Mouse (Mus musculus): Measurements from ENCODE around the gene Tomm34. TPM values are rescaled to one million over a fixed set of nuclear protein-coding genes. Genes with fewer than 3 reads are reported as not detected.

Gene Tomm34
- polyA plus RNA-seq, 1 experiment from 2014 or later: 60.7 TPM

GRCm38 (mm10) chr2:164036520-164037019, 34.4 kb downstream of the Tomm34 start:
- peak overlapping the region; percentile 8; the same call in 1 of the 2 replicates for H3K4me2 ChIP-seq (ENCODE audit: low read length)
- H3K4me3 ChIP-seq (ENCODE audit: control insufficient read depth in 1 of 2, insufficient read depth in 1 of 2, low read depth in 1 of 2, low read length in 2 of 2): no peak overlapping the region
- peaks cover 4% of the 10 kb centered on the region; the same call in 1 of the 2 replicates for H3K9me3 ChIP-seq (ENCODE audit: control insufficient read depth, low read length)
- no peak overlapping the region for H3K27ac ChIP-seq (replicated peaks in 1 of 2; ENCODE audit: control insufficient read depth in 1 of 2, insufficient read depth in 1 of 2, low read depth in 2 of 2, low read length in 2 of 2)
- peaks cover 7 to 8% of the 10 kb centered on the region in 2 experiments; a peak in 3 of 4 replicates for H3K4me1 ChIP-seq (ENCODE audit: control insufficient read depth in 2 of 2, insufficient read depth in 2 of 2, low read length in 2 of 2)
- ATAC-seq (ENCODE audit: insufficient number of reproducible peaks, insufficient read depth, low FRiP score, low read depth): peak; percentile 68
- H3K9ac ChIP-seq (ENCODE audit: low read length): no peak overlapping the region
- 21% methylated on average over 10 of the region's 10 CpGs for WGBS
- no peaks in the 10 kb centered on the region for H3K27me3 ChIP-seq (ENCODE audit: control insufficient read depth, insufficient read depth, low read length)
- H3K36me3 ChIP-seq (ENCODE audit: control insufficient read depth, insufficient read depth, low read length): no peaks in the 10 kb centered on the region

- Histone ChIP-seq H3K36me3 (ENCODE audit: control insufficient read depth, insufficient read depth, low read length) (no peaks in the 10 kb centered on the region), H3K9me3 (ENCODE audit: control insufficient read depth, low read length) (peaks cover 4% of the 10 kb centered on the region; the same call in 1 of the 2 replicates), H3K4me2 (ENCODE audit: low read length) (no peak overlapping the region), H3K27me3 (ENCODE audit: control insufficient read depth, insufficient read depth, low read length) (no peaks in the 10 kb centered on the region), H3K27ac (replicated peaks in 1 of 2; ENCODE audit: control insufficient read depth in 1 of 2, insufficient read depth in 1 of 2, low read depth in 2 of 2, low read length in 2 of 2) (no peak overlapping the region), H3K9ac (ENCODE audit: low read length) (no peak overlapping the region), H3K4me1 (ENCODE audit: control insufficient read depth in 2 of 2, insufficient read depth in 2 of 2, low read length in 2 of 2) (peaks cover 7 to 8% of the 10 kb centered on the region in 2 experiments; a peak in 3 of 4 replicates), H3K4me3 (ENCODE audit: control insufficient read depth in 1 of 2, insufficient read depth in 1 of 2, low read depth in 1 of 2, low read length in 2 of 2) (no peak overlapping the region)
- WGBS: 94% methylated on average over 3 of the region's 3 CpGs
- ATAC-seq (ENCODE audit: insufficient number of reproducible peaks, insufficient read depth, low FRiP score, low read depth): no peak
These were observed 38.0 kb downstream of the Tomm34 start for GRCm38 (mm10) chr2:164032973-164033372.

- H3K9me3 ChIP-seq (ENCODE audit: control insufficient read depth, low read length): peaks cover 4% of the 10 kb centered on the region; the same call in 1 of the 2 replicates
- no peaks in the 10 kb centered on the region for H3K27me3 ChIP-seq (ENCODE audit: control insufficient read depth, insufficient read depth, low read length)
- WGBS: 67% methylated on average over 10 of the region's 10 CpGs
- H3K27ac ChIP-seq (replicated peaks in 1 of 2; ENCODE audit: control insufficient read depth in 1 of 2, insufficient read depth in 1 of 2, low read depth in 2 of 2, low read length in 2 of 2): no peak overlapping the region
- H3K4me1 ChIP-seq (ENCODE audit: control insufficient read depth in 2 of 2, insufficient read depth in 2 of 2, low read length in 2 of 2): peaks cover 4 to 7% of the 10 kb centered on the region in 2 experiments; a peak in 3 of 4 replicates
- no peak overlapping the region for H3K9ac ChIP-seq (ENCODE audit: low read length)
- no peak overlapping the region for H3K4me2 ChIP-seq (ENCODE audit: low read length)
- H3K4me3 ChIP-seq (ENCODE audit: control insufficient read depth in 1 of 2, insufficient read depth in 1 of 2, low read depth in 1 of 2, low read length in 2 of 2): no peak overlapping the region
- no peak for ATAC-seq (ENCODE audit: insufficient number of reproducible peaks, insufficient read depth, low FRiP score, low read depth)
- H3K36me3 ChIP-seq (ENCODE audit: control insufficient read depth, insufficient read depth, low read length): no peaks in the 10 kb centered on the region
These were observed 39.8 kb downstream of the Tomm34 start for GRCm38 (mm10) chr2:164031147-164031546.

- Histone ChIP-seq H3K27ac (replicated peaks in 1 of 2; ENCODE audit: control insufficient read depth in 1 of 2, insufficient read depth in 1 of 2, low read depth in 2 of 2, low read length in 2 of 2) (no peak within 1 kb of the TSS), H3K27me3 (ENCODE audit: control insufficient read depth, insufficient read depth, low read length) (no peaks in the 10 kb centered on the region), H3K9ac (ENCODE audit: low read length) (no peak within 1 kb of the TSS), H3K4me3 (ENCODE audit: control insufficient read depth in 1 of 2, insufficient read depth in 1 of 2, low read depth in 1 of 2, low read length in 2 of 2) (no peak within 1 kb of the TSS), H3K9me3 (ENCODE audit: control insufficient read depth, low read length) (no peaks in the 10 kb centered on the region), H3K36me3 (ENCODE audit: control insufficient read depth, insufficient read depth, low read length) (no peaks in the 10 kb centered on the region; the same call in 1 of the 2 replicates), H3K4me2 (ENCODE audit: low read length) (no peak within 1 kb of the TSS), H3K4me1 (ENCODE audit: control insufficient read depth in 2 of 2, insufficient read depth in 2 of 2, low read length in 2 of 2) (peaks cover 4 to 7% of the 10 kb centered on the region in 2 experiments; a peak in 3 of 4 replicates)
- no peak for ATAC-seq (ENCODE audit: insufficient number of reproducible peaks, insufficient read depth, low FRiP score, low read depth)
- whole genome bisulfite sequencing: 83% methylated on average over 16 of the region's 16 CpGs
These were observed 45.8 kb downstream of the Tomm34 start, which contains the start of gene Pabpc1l for GRCm38 (mm10) chr2:164025150-164025549. TSS of gene Pabpc1l (plus strand) at chr2:164025450.

GRCm38 (mm10) chr2:164022104-164022503, 48.9 kb downstream of the Tomm34 start:
- Histone ChIP-seq H3K4me2 (ENCODE audit: low read length) (no peak overlapping the region), H3K9ac (ENCODE audit: low read length) (no peak overlapping the region), H3K4me3 (ENCODE audit: control insufficient read depth in 1 of 2, insufficient read depth in 1 of 2, low read depth in 1 of 2, low read length in 2 of 2) (no peak overlapping the region), H3K27me3 (ENCODE audit: control insufficient read depth, insufficient read depth, low read length) (no peaks in the 10 kb centered on the region), H3K36me3 (ENCODE audit: control insufficient read depth, insufficient read depth, low read length) (peaks cover 29% of the 10 kb centered on the region), H3K4me1 (ENCODE audit: control insufficient read depth in 2 of 2, insufficient read depth in 2 of 2, low read length in 2 of 2) (no peaks in the 10 kb centered on the region), H3K27ac (replicated peaks in 1 of 2; ENCODE audit: control insufficient read depth in 1 of 2, insufficient read depth in 1 of 2, low read depth in 2 of 2, low read length in 2 of 2) (no peak overlapping the region), H3K9me3 (ENCODE audit: control insufficient read depth, low read length) (no peaks in the 10 kb centered on the region)
- ATAC-seq (ENCODE audit: insufficient number of reproducible peaks, insufficient read depth, low FRiP score, low read depth): no peak
- WGBS: 49% methylated on average over 2 of the region's 2 CpGs

GRCm38 (mm10) chr2:164019943-164020342, 51.0 kb downstream of the Tomm34 start:
- no peak for ATAC-seq (ENCODE audit: insufficient number of reproducible peaks, insufficient read depth, low FRiP score, low read depth)
- no peaks in the 10 kb centered on the region for H3K27me3 ChIP-seq (ENCODE audit: control insufficient read depth, insufficient read depth, low read length)
- H3K9me3 ChIP-seq (ENCODE audit: control insufficient read depth, low read length): no peaks in the 10 kb centered on the region
- H3K27ac ChIP-seq (replicated peaks in 1 of 2; ENCODE audit: control insufficient read depth in 1 of 2, insufficient read depth in 1 of 2, low read depth in 2 of 2, low read length in 2 of 2): 0 out of 4 replicates have a peak overlapping the region, but pooled peaks of 1 of the 2 experiments have one; percentile 5
- no peak overlapping the region for H3K9ac ChIP-seq (ENCODE audit: low read length)
- 70% methylated on average over 4 of the region's 4 CpGs for WGBS
- no peak overlapping the region for H3K4me3 ChIP-seq (ENCODE audit: control insufficient read depth in 1 of 2, insufficient read depth in 1 of 2, low read depth in 1 of 2, low read length in 2 of 2)
- peaks cover 50% of the 10 kb centered on the region for H3K36me3 ChIP-seq (ENCODE audit: control insufficient read depth, insufficient read depth, low read length)
- no peak overlapping the region for H3K4me2 ChIP-seq (ENCODE audit: low read length)
- no peaks in the 10 kb centered on the region for H3K4me1 ChIP-seq (ENCODE audit: control insufficient read depth in 2 of 2, insufficient read depth in 2 of 2, low read length in 2 of 2)

- Histone ChIP-seq H3K4me2 (ENCODE audit: low read length) (no peak overlapping the region), H3K4me1 (ENCODE audit: control insufficient read depth in 2 of 2, insufficient read depth in 2 of 2, low read length in 2 of 2) (no peaks in the 10 kb centered on the region), H3K36me3 (ENCODE audit: control insufficient read depth, insufficient read depth, low read length) (peaks cover 61% of the 10 kb centered on the region), H3K9ac (ENCODE audit: low read length) (no peak overlapping the region), H3K4me3 (ENCODE audit: control insufficient read depth in 1 of 2, insufficient read depth in 1 of 2, low read depth in 1 of 2, low read length in 2 of 2) (no peak overlapping the region), H3K27ac (replicated peaks in 1 of 2; ENCODE audit: control insufficient read depth in 1 of 2, insufficient read depth in 1 of 2, low read depth in 2 of 2, low read length in 2 of 2) (no peak overlapping the region), H3K27me3 (ENCODE audit: control insufficient read depth, insufficient read depth, low read length) (no peaks in the 10 kb centered on the region), H3K9me3 (ENCODE audit: control insufficient read depth, low read length) (no peaks in the 10 kb centered on the region)
- 86% methylated on average over 3 of the region's 3 CpGs for WGBS
- ATAC-seq (ENCODE audit: insufficient number of reproducible peaks, insufficient read depth, low FRiP score, low read depth): no peak
These were observed 52.1 kb downstream of the Tomm34 start for GRCm38 (mm10) chr2:164018910-164019309.

GRCm38 (mm10) chr2:164015304-164015703, 55.7 kb downstream of the Tomm34 start:
- Histone ChIP-seq H3K4me3 (ENCODE audit: control insufficient read depth in 1 of 2, insufficient read depth in 1 of 2, low read depth in 1 of 2, low read length in 2 of 2) (no peak overlapping the region), H3K9ac (ENCODE audit: low read length) (no peak overlapping the region), H3K4me2 (ENCODE audit: low read length) (no peak overlapping the region), H3K9me3 (ENCODE audit: control insufficient read depth, low read length) (no peaks in the 10 kb centered on the region), H3K27me3 (ENCODE audit: control insufficient read depth, insufficient read depth, low read length) (no peaks in the 10 kb centered on the region), H3K4me1 (ENCODE audit: control insufficient read depth in 2 of 2, insufficient read depth in 2 of 2, low read length in 2 of 2) (no peaks in the 10 kb centered on the region), H3K36me3 (ENCODE audit: control insufficient read depth, insufficient read depth, low read length) (peaks cover 88% of the 10 kb centered on the region), H3K27ac (replicated peaks in 1 of 2; ENCODE audit: control insufficient read depth in 1 of 2, insufficient read depth in 1 of 2, low read depth in 2 of 2, low read length in 2 of 2) (no peak overlapping the region)
- 90% methylated on average over 16 of the region's 16 CpGs for WGBS
- no peak for ATAC-seq (ENCODE audit: insufficient number of reproducible peaks, insufficient read depth, low FRiP score, low read depth)

Measured in heart, embryonic 14.5 days (tissue).